Mouse (Mus musculus): Measurements from ENCODE around the gene Arfgef3. TPM values are rescaled to one million over a fixed set of nuclear protein-coding genes. Genes with fewer than 3 reads are reported as not detected.
"Not testable (repeated sequence)": the region's sequence is repeated elsewhere in the genome, so short reads cannot be mapped to it uniquely, and the experiment has no call there.

Gene Arfgef3
- total RNA-seq, 2 experiments from 2014 or later: 5.0 to 5.8 TPM

- peak in 1 of 2 experiments; percentile 6 for DNase-seq (ENCODE audit: low spot score in 2 of 2)
Measured at GRCm38 (mm10) chr10:18688234-18688633, 55.5 kb downstream of the Arfgef3 start.

GRCm38 (mm10) chr10:18681385-18681954 lies 62.3 kb downstream of the Arfgef3 start:
- no peak for DNase-seq (ENCODE audit: low spot score in 2 of 2)

GRCm38 (mm10) chr10:18680661-18681384 lies 62.9 kb downstream of the Arfgef3 start:
- no peak for DNase-seq (ENCODE audit: low spot score in 2 of 2)

- no peak for DNase-seq (ENCODE audit: low spot score in 2 of 2)
Measured at GRCm38 (mm10) chr10:18678836-18679235, 64.9 kb downstream of the Arfgef3 start.

GRCm38 (mm10) chr10:18664794-18665193 lies 79.0 kb downstream of the Arfgef3 start:
- no peak for DNase-seq (ENCODE audit: low spot score in 2 of 2)

- DNase-seq (ENCODE audit: low spot score in 2 of 2): no peak
Measured at GRCm38 (mm10) chr10:18664016-18664415, 79.7 kb downstream of the Arfgef3 start.

GRCm38 (mm10) chr10:18661606-18662220 lies 82.0 kb downstream of the Arfgef3 start:
- no peak for DNase-seq (ENCODE audit: low spot score in 2 of 2)

GRCm38 (mm10) chr10:18660998-18661397 lies 82.8 kb downstream of the Arfgef3 start:
- no peak for DNase-seq (ENCODE audit: low spot score in 2 of 2)

- no peak for DNase-seq (ENCODE audit: low spot score in 2 of 2)
Measured at GRCm38 (mm10) chr10:18657588-18657987, 86.2 kb downstream of the Arfgef3 start.

- DNase-seq (ENCODE audit: low spot score in 2 of 2): no peak
Measured at GRCm38 (mm10) chr10:18647069-18647468, 96.7 kb downstream of the Arfgef3 start.

- no peak for DNase-seq (ENCODE audit: low spot score in 2 of 2)
Measured at GRCm38 (mm10) chr10:18646035-18646434, 97.7 kb downstream of the Arfgef3 start.

- DNase-seq (ENCODE audit: low spot score in 2 of 2): no peak
Measured at GRCm38 (mm10) chr10:18644346-18644745, 99.4 kb downstream of the Arfgef3 start.

GRCm38 (mm10) chr10:18643506-18643905 lies 100.2 kb downstream of the Arfgef3 start:
- DNase-seq (ENCODE audit: low spot score in 2 of 2): no peak

GRCm38 (mm10) chr10:18642854-18643253 lies 100.9 kb downstream of the Arfgef3 start:
- no peak for DNase-seq (ENCODE audit: low spot score in 2 of 2)

- DNase-seq (ENCODE audit: low spot score in 2 of 2): no peak
Measured at GRCm38 (mm10) chr10:18640596-18640995, 103.2 kb downstream of the Arfgef3 start.

GRCm38 (mm10) chr10:18635450-18635849 lies 108.3 kb downstream of the Arfgef3 start:
- DNase-seq (ENCODE audit: low spot score in 2 of 2): no peak

GRCm38 (mm10) chr10:18634405-18634985 lies 109.3 kb downstream of the Arfgef3 start:
- DNase-seq (ENCODE audit: low spot score in 2 of 2): peak in 1 of 2 experiments; percentile 7

- no peak for DNase-seq (ENCODE audit: low spot score in 2 of 2)
Measured at GRCm38 (mm10) chr10:18630498-18630897, 113.3 kb downstream of the Arfgef3 start.

- no peak for DNase-seq (ENCODE audit: low spot score in 2 of 2)
Measured at GRCm38 (mm10) chr10:18627530-18627929, 116.2 kb downstream of the Arfgef3 start.

GRCm38 (mm10) chr10:18612796-18613195 lies 131.0 kb downstream of the Arfgef3 start:
- no peak for DNase-seq (ENCODE audit: low spot score in 2 of 2)

GRCm38 (mm10) chr10:18604827-18605535 lies 138.8 kb downstream of the Arfgef3 start:
- DNase-seq (ENCODE audit: low spot score in 2 of 2): not testable (repeated sequence)

All from adrenal gland, adult 18-20 months (tissue).